Mouse (Mus musculus) MEL (cell line): ENCODE data around the gene Tanc1. TPM values are rescaled to one million over a fixed set of nuclear protein-coding genes. Genes with fewer than 3 reads are reported as not detected.

Source experiments
- DNase-seq: peaks from one replicate; pipeline ENCODE4 v3.0.0; 2011; ENCODE audit warnings: low read depth, low spot score
- H3K27ac ChIP-seq: 2 replicates; pipeline ENCODE4 v1.5.1; 2012; ENCODE audit warnings: low read depth, mild to moderate bottlenecking, control low read depth, low read length, moderate library complexity; ENCODE audit not compliant: control insufficient read depth
- H3K27me3 ChIP-seq, 2 experiments: fragments of 150-350 bp in 1 of 2; sonication (generic) in 1 of 2; 2 replicates each; pipeline ENCODE4 v1.6.1; 2012; ENCODE audit warnings: low read length in 2 of 2, mild to moderate bottlenecking in 2 of 2, improper control_type of control experiment in 1 of 2, moderate library complexity in 1 of 2; ENCODE audit not compliant: insufficient read depth in 2 of 2, control insufficient read depth in 1 of 2
- H3K36me3 ChIP-seq, 2 experiments: 2 replicates each; pipeline ENCODE4 v1.6.1; 2012 to 2014; ENCODE audit warnings: low read length in 2 of 2, improper control_type of control experiment in 1 of 2, inconsistent platforms in 1 of 2, mild to moderate bottlenecking in 1 of 2; ENCODE audit not compliant: insufficient read depth in 2 of 2, control insufficient read depth in 1 of 2
- H3K4me1 ChIP-seq, 2 experiments: fragments of 150-350 bp in 1 of 2; sonication (generic) in 1 of 2; 2 replicates each; pipeline ENCODE4 v1.6.1; 2012; ENCODE audit warnings: low read length in 2 of 2, improper control_type of control experiment in 1 of 2, mild to moderate bottlenecking in 1 of 2; ENCODE audit not compliant: insufficient read depth in 2 of 2, control insufficient read depth in 1 of 2
- H3K4me3 ChIP-seq, 2 experiments: fragments of 150-350 bp in 1 of 2; sonication (generic) in 1 of 2; 2 replicates each; pipeline ENCODE4 v1.5.1; 2012; ENCODE audit warnings: low read depth in 2 of 2, low read length in 2 of 2, mild to moderate bottlenecking in 2 of 2, moderate library complexity in 2 of 2, control low read depth in 1 of 2, improper control_type of control experiment in 1 of 2; ENCODE audit not compliant: control insufficient read depth in 1 of 2, insufficient read depth in 1 of 2
- H3K79me2 ChIP-seq: 2 replicates; pipeline ENCODE4 v1.6.1; 2012; ENCODE audit warnings: mild to moderate bottlenecking, low read length, moderate library complexity; ENCODE audit not compliant: control insufficient read depth, poor library complexity, insufficient read depth
- H3K9ac ChIP-seq: 2 replicates; pipeline ENCODE4 v1.6.1; 2012; ENCODE audit warnings: low read depth, mild to moderate bottlenecking, control low read depth, low read length, moderate library complexity; ENCODE audit not compliant: control insufficient read depth, poor library complexity, severe bottlenecking
- H3K9me3 ChIP-seq: fragments of 150-350 bp; sonication (generic); replicated peaks from 2 replicates; pipeline ENCODE4 v1.6.1; 2012; ENCODE audit warnings: mild to moderate bottlenecking, low read length, improper control_type of control experiment, moderate library complexity; ENCODE audit not compliant: insufficient read depth
- CHD1 ChIP-seq: IDR thresholded peaks from 2 replicates; pipeline ENCODE4 v1.6.1; 2012; ENCODE audit warnings: low read depth, mild to moderate bottlenecking, inconsistent platforms, low read length, improper control_type of control experiment
- E2F4 ChIP-seq: IDR thresholded peaks from 2 replicates; pipeline ENCODE4 v1.6.1; 2011; ENCODE audit warnings: low read depth, low read length, improper control_type of control experiment, borderline replicate concordance
- ELF1 ChIP-seq: IDR thresholded peaks from 2 replicates; pipeline ENCODE4 v1.6.1; 2014; ENCODE audit warnings: low read depth, mild to moderate bottlenecking, inconsistent platforms, low read length, improper control_type of control experiment, moderate library complexity
- ETS1 ChIP-seq: IDR thresholded peaks from 2 replicates; pipeline ENCODE4 v1.6.1; 2012; ENCODE audit warnings: low read depth, mild to moderate bottlenecking, inconsistent platforms, low read length, improper control_type of control experiment, moderate library complexity
- JUND ChIP-seq: IDR thresholded peaks from 2 replicates; pipeline ENCODE4 v1.6.1; 2011; ENCODE audit warnings: low read depth, mild to moderate bottlenecking, improper control_type of control experiment, low read length
- MAFK ChIP-seq: IDR thresholded peaks from 2 replicates; pipeline ENCODE4 v1.6.1; 2011; ENCODE audit warnings: low read depth, mild to moderate bottlenecking, low read length, improper control_type of control experiment, borderline replicate concordance
- MEF2A ChIP-seq: IDR thresholded peaks from 2 replicates; pipeline ENCODE4 v1.6.1; 2014; ENCODE audit warnings: low read depth, mild to moderate bottlenecking, inconsistent platforms, low read length, improper control_type of control experiment; ENCODE audit not compliant: poor library complexity, insufficient replicate concordance, severe bottlenecking; ENCODE audit errors: extremely low read depth
- MXI1 ChIP-seq: IDR thresholded peaks from 2 replicates; pipeline ENCODE4 v1.6.1; 2011; ENCODE audit warnings: mild to moderate bottlenecking, low read depth, low read length, improper control_type of control experiment
- MYB ChIP-seq: IDR thresholded peaks from 2 replicates; pipeline ENCODE4 v1.6.1; 2011; ENCODE audit warnings: mild to moderate bottlenecking, low read depth, low read length, improper control_type of control experiment
- MYC ChIP-seq: IDR thresholded peaks from 2 replicates; pipeline ENCODE4 v1.6.1; 2011; ENCODE audit warnings: low read depth, mild to moderate bottlenecking, low read length, improper control_type of control experiment, moderate library complexity
- NRF1 ChIP-seq: IDR thresholded peaks from 2 replicates; pipeline ENCODE4 v1.6.1; 2014; ENCODE audit warnings: low read depth, mild to moderate bottlenecking, inconsistent platforms, low read length, improper control_type of control experiment, moderate library complexity; ENCODE audit not compliant: poor library complexity, insufficient read depth, severe bottlenecking
- POLR2A ChIP-seq, 2 experiments: IDR thresholded peaks; 2 replicates each; pipeline ENCODE4 v1.6.1; 2011 to 2012; ENCODE audit warnings: low read length in 2 of 2, mild to moderate bottlenecking in 2 of 2, control low read depth in 1 of 2, improper control_type of control experiment in 1 of 2, low read depth in 1 of 2, moderate library complexity in 1 of 2; ENCODE audit not compliant: control insufficient read depth in 1 of 2, insufficient read depth in 1 of 2, poor library complexity in 1 of 2
- RAD21 ChIP-seq: IDR thresholded peaks from 2 replicates; pipeline ENCODE4 v1.6.1; 2011; ENCODE audit warnings: mild to moderate bottlenecking, low read depth, low read length, improper control_type of control experiment
- SMC3 ChIP-seq: IDR thresholded peaks from 2 replicates; pipeline ENCODE4 v1.6.1; 2011; ENCODE audit warnings: low read depth, low read length, improper control_type of control experiment
- TAL1 ChIP-seq: IDR thresholded peaks from 2 replicates; pipeline ENCODE4 v1.6.1; 2012; ENCODE audit warnings: mild to moderate bottlenecking, inconsistent platforms, low read length, moderate library complexity, mixed read lengths
- UBTF ChIP-seq: IDR thresholded peaks from 2 replicates; pipeline ENCODE4 v1.6.1; 2012; ENCODE audit warnings: low read depth, mild to moderate bottlenecking, inconsistent platforms, low read length, improper control_type of control experiment, moderate library complexity, borderline replicate concordance; ENCODE audit not compliant: insufficient read depth
- polyA plus RNA-seq, 2 experiments: library from polyadenylated mRNA; stranded (reverse) in 1 of 2; unstranded in 1 of 2; fragments of >175 nt in 1 of 2; fragments of >200 nt in 1 of 2; gene quantifications; 2 replicates each; pipeline versions ENCODE4 v1.2.1 to v1.2.4; 2012; ENCODE audit warnings: low replicate concordance in 2 of 2, low read depth in 1 of 2; ENCODE audit not compliant: insufficient read length in 2 of 2, insufficient read depth in 1 of 2, missing spikeins in 1 of 2
- total RNA-seq: library from RNA; depleted of rRNA; stranded (reverse); fragments of 300-350 nt; gene quantifications from 2 replicates; pipeline ENCODE4 v1.2.3, GENCODE M21; 2012

Tanc1 gene
- total and polyA plus RNA-seq, 3 experiments, result 0.54 to 0.78 TPM; not detected in 1

GRCm38 (mm10) chr2:59659686-59660085 lies 47.8 kb downstream of the Tanc1 start:
- H3K27ac ChIP-seq, result no peak overlapping the region
- H3K27me3 ChIP-seq, result no peaks in the 10 kb centered on the region
- H3K4me1 ChIP-seq, result no peaks in the 10 kb centered on the region
- TF ChIP-seq SMC3, result no peak
- TF ChIP-seq POLR2A (IDR thresholded peaks at IDR 0.05; ENCODE audit: control insufficient read depth in 1 of 2, insufficient read depth in 1 of 2, low read depth in 1 of 2, low read length in 2 of 2, poor library complexity in 1 of 2), result no peak
- TF ChIP-seq RAD21, result no peak
- TF ChIP-seq TAL1, result no peak
- TF ChIP-seq MXI1, result no peak
- TF ChIP-seq MAFK, result no peak
- TF ChIP-seq JUND, result no peak
- TF ChIP-seq CHD1, result no peak
- TF ChIP-seq ETS1, result no peak
- no peak for TF ChIP-seq NRF1
- no peak for TF ChIP-seq MYB
- no peak for TF ChIP-seq MYC
- TF ChIP-seq UBTF, result no peak
- TF ChIP-seq ELF1, result no peak
- no peak for TF ChIP-seq MEF2A
- TF ChIP-seq E2F4, result no peak
- no peaks in the 10 kb centered on the region for H3K36me3 ChIP-seq
- no peaks in the 10 kb centered on the region for H3K9me3 ChIP-seq
- H3K79me2 ChIP-seq, result no peaks in the 10 kb centered on the region
- no peak for DNase-seq
- no peak overlapping the region for H3K9ac ChIP-seq
- H3K4me3 ChIP-seq, result no peak overlapping the region

GRCm38 (mm10) chr2:59660891-59661805 lies 49.3 kb downstream of the Tanc1 start:
- TF ChIP-seq SMC3, result no peak
- no peak for TF ChIP-seq MYB
- TF ChIP-seq, all 39 proteins: peak for 0
- no peak for DNase-seq
- H3K4me3 ChIP-seq, result no peak overlapping the region
- no peaks in the 10 kb centered on the region for H3K36me3 ChIP-seq
- H3K9ac ChIP-seq, result no peak overlapping the region
- H3K79me2 ChIP-seq, result no peaks in the 10 kb centered on the region
- H3K9me3 ChIP-seq, result no peaks in the 10 kb centered on the region
- H3K27ac ChIP-seq, result no peak overlapping the region
- no peaks in the 10 kb centered on the region for H3K4me1 ChIP-seq
- H3K27me3 ChIP-seq, result no peaks in the 10 kb centered on the region
